Mouse (Mus musculus): ENCODE measurements around the gene Cnga4.

DNA sequence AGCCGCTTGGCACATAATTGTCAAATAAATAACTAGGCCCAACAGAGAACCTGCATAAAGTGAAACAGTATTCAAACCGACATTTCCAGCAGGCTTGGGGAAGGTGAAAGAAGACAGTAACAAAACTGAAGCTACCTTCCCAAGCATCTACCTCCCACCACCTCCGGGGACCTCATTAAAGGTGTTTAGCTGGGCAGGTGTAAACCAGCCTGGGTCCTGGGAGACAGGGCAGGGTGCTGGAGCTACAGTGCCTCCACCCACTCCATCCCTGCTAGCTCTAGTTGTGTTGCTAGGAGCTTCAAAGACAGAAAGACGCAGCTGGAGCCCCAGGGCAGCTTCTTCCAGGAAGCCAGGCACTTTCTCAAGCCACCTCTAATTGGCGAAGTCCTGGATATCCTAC lies at the start of gene Cnga4:
- no peak for TF ChIP-seq CTCF (IDR thresholded peaks at IDR 0.05; ENCODE audit: control insufficient read depth, insufficient read depth, insufficient replicate concordance, low read depth, low read length)
- no peak for TF ChIP-seq POLR2A (IDR thresholded peaks at IDR 0.05; ENCODE audit: control insufficient read depth, low read depth, low read length)

Measured in testis, adult 2 months (tissue).